In genomic region chr8:26690178-26690735, GRCm38 (mm10) we compare ENCODE assay signal across 12 mouse cellular contexts.
DNase-seq lines count a peak whose midpoint lies in the region; ATAC-seq lines count a peak whose summit lies in the region.
"Had no signal": no experiment of that assay in that cellular context is flagged by ENCODE, and none has a peak within 500 bp of the region (broad histone marks: within the 10 kb centered on the region; RNA-seq: fewer than 3 reads in every experiment).

No protein-coding gene starts in this region.

- no peak overlapping the region for H3K27ac ChIP-seq in heart, embryonic 10.5 days
- peak overlapping the region; percentile 56; the same call in 1 of the 2 replicates for H3K27ac ChIP-seq in hindbrain, embryonic 15.5 days (replicated peaks)

- no peaks in the 10 kb centered on the region for H3K36me3 ChIP-seq in heart, embryonic 10.5 days
- no peaks in the 10 kb centered on the region for H3K36me3 ChIP-seq in hindbrain, embryonic 15.5 days
- H3K36me3 ChIP-seq: G1E had no signal

- H3K27me3 ChIP-seq in heart, embryonic 10.5 days (ENCODE audit: insufficient read depth, poor library complexity, severe bottlenecking), result peaks cover 16% of the 10 kb centered on the region; the same call in 1 of the 2 replicates
- no peaks in the 10 kb centered on the region for H3K27me3 ChIP-seq in hindbrain, embryonic 15.5 days

- WGBS in heart, embryonic 10.5 days, result 75% methylated on average over 6 of the region's 6 CpGs
- 62% methylated on average over 6 of the region's 6 CpGs for WGBS in hindbrain, embryonic 15.5 days

- H3K9ac ChIP-seq in hindbrain, embryonic 15.5 days, result no peak overlapping the region

- H3K4me3 ChIP-seq in heart, embryonic 10.5 days, result no peak overlapping the region
- H3K4me3 ChIP-seq in hindbrain, embryonic 15.5 days, result no peak overlapping the region
- H3K4me3 ChIP-seq: erythroblast, embryonic 14.5 days had no signal

- ATAC-seq in hindbrain, embryonic 15.5 days (ENCODE audit: low FRiP score, low read depth), result peak; percentile 48
- ATAC-seq in erythroblast, adult 5-6 weeks (replicated peaks; ENCODE audit: low FRiP score, poor library complexity, severe bottlenecking), result no peak

- no peak overlapping the region for H3K4me2 ChIP-seq in hindbrain, embryonic 15.5 days

- DNase-seq in heart, adult 11 months, result peak; percentile 89
- DNase-seq in heart, embryonic 10.5 days (ENCODE audit: low spot score), result no peak
- peak; percentile 9 for DNase-seq in urinary bladder, postnatal 25 days (ENCODE audit: low spot score)
- no peak for DNase-seq in urinary bladder, postnatal 10 days (ENCODE audit: low spot score)
- DNase-seq in right cerebral cortex, postnatal 36 days (ENCODE audit: low spot score in 2 of 2), result no peak
- DNase-seq: kidney, adult 11 months; liver; lung, postnatal 10 days had no signal

- H3K9me3 ChIP-seq in heart, embryonic 10.5 days, result no peaks in the 10 kb centered on the region
- no peaks in the 10 kb centered on the region for H3K9me3 ChIP-seq in hindbrain, embryonic 15.5 days
- H3K9me3 ChIP-seq: G1E had no signal

- no peaks in the 10 kb centered on the region for H3K4me1 ChIP-seq in heart, embryonic 10.5 days
- H3K4me1 ChIP-seq in hindbrain, embryonic 15.5 days (replicated peaks), result peaks cover 22% of the 10 kb centered on the region

Comparison
In these comparisons a context has a peak if more than half of its experiments do, and no peak if none do; other contexts are left out.
1. DNase-seq: peak in heart, adult 11 months (single experiment) and urinary bladder, postnatal 25 days (single experiment); none in heart, embryonic 10.5 days (single experiment), urinary bladder, postnatal 10 days (single experiment) and right cerebral cortex, postnatal 36 days (0 of 2).